11 mouse cellular contexts compared by ENCODE assay signal in the genomic region with DNA sequence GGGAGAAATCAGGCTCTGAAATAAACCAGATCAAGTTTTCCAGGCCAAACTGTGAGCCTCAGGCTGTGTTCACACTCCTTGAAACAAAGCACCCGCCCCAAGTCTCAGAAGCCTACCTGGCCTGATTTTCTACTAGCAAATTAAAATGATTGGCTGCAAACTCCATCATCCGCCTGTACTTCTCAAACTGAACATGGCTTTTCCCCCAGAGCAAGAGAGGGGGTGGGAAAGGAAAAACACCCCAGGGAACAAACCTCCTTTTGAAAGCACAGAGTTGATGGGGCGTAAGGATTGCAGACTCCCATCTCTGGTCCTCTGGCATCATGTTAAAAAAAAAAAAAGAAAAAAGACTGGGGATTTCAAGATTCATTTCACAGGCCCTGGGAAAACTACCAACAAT. TPM values are rescaled to one million over a fixed set of nuclear protein-coding genes. Genes with fewer than 3 reads are reported as not detected.
A peak's percentile ranks its signal among the peaks of the same experiment; 100 is the strongest.
DNase-seq lines count a peak whose midpoint lies in the region; ATAC-seq and TF ChIP-seq lines count a peak whose summit lies in the region.
"Had no signal": no experiment of that assay in that cellular context is flagged by ENCODE, and none has a peak within 500 bp of the region (broad histone marks: within the 10 kb centered on the region; RNA-seq: fewer than 3 reads in every experiment).

No protein-coding gene starts in this region.

- no peak for ATAC-seq in heart, embryonic 11.5 days (replicated peaks; ENCODE audit: insufficient number of reproducible peaks, low FRiP score, low TSS enrichment)
- no peak for ATAC-seq in hindbrain, embryonic 15.5 days (ENCODE audit: low FRiP score, low read depth)
- ATAC-seq in midbrain, embryonic 15.5 days (replicated peaks) = no peak

- WGBS in heart, embryonic 11.5 days (ENCODE audit: insufficient replicate concordance) = 81% methylated on average over 3 of the region's 3 CpGs
- WGBS in hindbrain, embryonic 15.5 days = 56% methylated on average over 3 of the region's 3 CpGs
- 54% methylated on average over 3 of the region's 3 CpGs for WGBS in midbrain, embryonic 15.5 days

- no peak overlapping the region for H3K27ac ChIP-seq in heart, embryonic 11.5 days (ENCODE audit: low read depth, low read length)
- no peak overlapping the region for H3K27ac ChIP-seq in bone marrow macrophage, adult 2 months (ENCODE audit: insufficient read depth, low read depth, low read length)
- no peak overlapping the region for H3K27ac ChIP-seq in hindbrain, embryonic 15.5 days (replicated peaks)
- H3K27ac ChIP-seq in midbrain, embryonic 15.5 days = no peak overlapping the region

- H3K4me3 ChIP-seq in heart, embryonic 11.5 days (ENCODE audit: low read depth, low read length) = peak overlapping the region; percentile 91
- 0 out of 2 replicates have a peak overlapping the region, but pooled peaks have one; percentile 1 for H3K4me3 ChIP-seq in bone marrow macrophage, adult 2 months (ENCODE audit: insufficient read depth, low read length)
- peak overlapping the region; percentile 71 for H3K4me3 ChIP-seq in hindbrain, embryonic 15.5 days
- H3K4me3 ChIP-seq in midbrain, embryonic 15.5 days = peak overlapping the region; percentile 94

- no peak for TF ChIP-seq CTCF in bone marrow macrophage, adult 2 months (IDR thresholded peaks at IDR 0.05; ENCODE audit: low read depth, low read length)

- H3K27me3 ChIP-seq in heart, embryonic 11.5 days (ENCODE audit: control insufficient read depth, insufficient read depth, low read length) = no peaks in the 10 kb centered on the region
- H3K27me3 ChIP-seq in hindbrain, embryonic 15.5 days = no peaks in the 10 kb centered on the region
- no peaks in the 10 kb centered on the region for H3K27me3 ChIP-seq in midbrain, embryonic 15.5 days (replicated peaks)

- intact Hi-C loops in heart, postnatal 36 days (cut with DNase I) = loop anchor here (2.0 to 10.0 kb wide), 2 partner anchors 24 to 148 kb away; no protein-coding TSS in a partner anchor
- intact Hi-C loops in gastrocnemius, postnatal 36 days (cut with DNase I) = no loop called here

- H3K36me3 ChIP-seq in heart, embryonic 11.5 days (ENCODE audit: control insufficient read depth, insufficient read depth, low read length) = no peaks in the 10 kb centered on the region
- H3K36me3 ChIP-seq in hindbrain, embryonic 15.5 days = peaks cover 7% of the 10 kb centered on the region
- no peaks in the 10 kb centered on the region; the same call in 1 of the 2 replicates for H3K36me3 ChIP-seq in midbrain, embryonic 15.5 days (replicated peaks)

- H3K4me2 ChIP-seq in heart, embryonic 11.5 days = peak overlapping the region; percentile 93
- peak overlapping the region; percentile 66 for H3K4me2 ChIP-seq in hindbrain, embryonic 15.5 days
- H3K4me2 ChIP-seq in midbrain, embryonic 15.5 days = peak overlapping the region; percentile 84

- no peaks in the 10 kb centered on the region for H3K9me3 ChIP-seq in heart, embryonic 11.5 days (replicated peaks; ENCODE audit: control insufficient read depth, low read length)
- H3K9me3 ChIP-seq in hindbrain, embryonic 15.5 days = no peaks in the 10 kb centered on the region
- H3K9me3 ChIP-seq in midbrain, embryonic 15.5 days = no peaks in the 10 kb centered on the region

- DNase-seq in heart, postnatal 36 days = no peak
- DNase-seq in gastrocnemius, postnatal 36 days = no peak
- DNase-seq in adrenal gland, postnatal 25 days = no peak
- DNase-seq in urinary bladder, adult 2 months (ENCODE audit: low spot score) = no peak

- H3K4me1 ChIP-seq in heart, embryonic 11.5 days (ENCODE audit: control insufficient read depth, insufficient read depth, low read length) = peaks cover 16% of the 10 kb centered on the region
- H3K4me1 ChIP-seq in bone marrow macrophage, adult 2 months (ENCODE audit: control insufficient read depth, insufficient read depth, low read length) = peaks cover 8% of the 10 kb centered on the region
- H3K4me1 ChIP-seq in hindbrain, embryonic 15.5 days (replicated peaks) = peaks cover 60% of the 10 kb centered on the region
- H3K4me1 ChIP-seq in midbrain, embryonic 15.5 days = peaks cover 63% of the 10 kb centered on the region

- H3K9ac ChIP-seq in heart, embryonic 11.5 days (ENCODE audit: low read depth, low read length) = peak overlapping the region; percentile 54; the same call in 1 of the 2 replicates
- H3K9ac ChIP-seq in hindbrain, embryonic 15.5 days = peak overlapping the region; percentile 89
- H3K9ac ChIP-seq in midbrain, embryonic 15.5 days = peak overlapping the region; percentile 87

- TF ChIP-seq POLR2A in bone marrow macrophage, adult 2 months (IDR thresholded peaks at IDR 0.05; ENCODE audit: borderline replicate concordance, low read depth, low read length) = no peak

RNA-seq across cellular contexts. Expression of gene Tecr, which starts 15.1 kb away (rescaled TPM):
- polyA plus RNA-seq in heart, embryonic 11.5 days (2014; fragmentation: Nextera tagmentation; extraction: Ambion mirVana) = 531 and 534 TPM in 2 replicates
- total RNA-seq in heart, postnatal 36 days (2021) = 100 to 1,000 TPM; 431 to 554 TPM
- polyA plus RNA-seq in bone marrow macrophage, adult 2 months (2012; ENCODE audit: insufficient read depth, insufficient read length, missing spikeins) = 189 and 215 TPM in 2 replicates
- 1,382 and 1,396 TPM in 2 replicates for polyA plus RNA-seq in hindbrain, embryonic 15.5 days (2015; fragmentation: Nextera tagmentation; extraction: Ambion mirVana)
- polyA plus RNA-seq in midbrain, embryonic 15.5 days (2015; fragmentation: Nextera tagmentation; extraction: Ambion mirVana) = 1,118 and 1,124 TPM in 2 replicates
- 100 to 1,000 TPM; 431 to 564 TPM for total RNA-seq in gastrocnemius, postnatal 36 days (2021)
- total RNA-seq in adrenal gland, postnatal 25 days (2021) = 582 and 661 TPM in 2 replicates
- 298 and 313 TPM in 2 replicates for polyA plus RNA-seq in urinary bladder, adult 2 months (2012; rRNA removed)

RNA-seq across cellular contexts. Expression of gene Dnajb1, which starts 15.3 kb away (rescaled TPM):
- polyA plus RNA-seq in heart, embryonic 11.5 days (2014; fragmentation: Nextera tagmentation; extraction: Ambion mirVana) = 51.2 and 51.5 TPM in 2 replicates
- 10 to 100 TPM; 10.7 to 16.0 TPM for total RNA-seq in heart, postnatal 36 days (2021)
- polyA plus RNA-seq in bone marrow macrophage, adult 2 months (2012; ENCODE audit: insufficient read depth, insufficient read length, missing spikeins) = 19.4 and 19.9 TPM in 2 replicates
- polyA plus RNA-seq in hindbrain, embryonic 15.5 days (2015; fragmentation: Nextera tagmentation; extraction: Ambion mirVana) = 58.1 and 60.9 TPM in 2 replicates
- 65.2 and 65.5 TPM in 2 replicates for polyA plus RNA-seq in midbrain, embryonic 15.5 days (2015; fragmentation: Nextera tagmentation; extraction: Ambion mirVana)
- total RNA-seq in gastrocnemius, postnatal 36 days (2021) = 1 to 10 TPM; 5.2 to 5.8 TPM
- 27.7 and 28.0 TPM in 2 replicates for total RNA-seq in adrenal gland, postnatal 25 days (2021)
- 30.7 and 36.8 TPM in 2 replicates for polyA plus RNA-seq in urinary bladder, adult 2 months (2012; rRNA removed)

RNA-seq across cellular contexts. Expression of gene Ndufb7, which starts 26.2 kb away (rescaled TPM):
- 546 and 556 TPM in 2 replicates for polyA plus RNA-seq in heart, embryonic 11.5 days (2014; fragmentation: Nextera tagmentation; extraction: Ambion mirVana)
- total RNA-seq in heart, postnatal 36 days (2021) = 100 to 1,000 TPM; 712 to 745 TPM
- 130 and 134 TPM in 2 replicates for polyA plus RNA-seq in bone marrow macrophage, adult 2 months (2012; ENCODE audit: insufficient read depth, insufficient read length, missing spikeins)
- polyA plus RNA-seq in hindbrain, embryonic 15.5 days (2015; fragmentation: Nextera tagmentation; extraction: Ambion mirVana) = 333 and 340 TPM in 2 replicates
- 336 and 348 TPM in 2 replicates for polyA plus RNA-seq in midbrain, embryonic 15.5 days (2015; fragmentation: Nextera tagmentation; extraction: Ambion mirVana)
- 100 to 1,000 TPM; 328 to 346 TPM for total RNA-seq in gastrocnemius, postnatal 36 days (2021)
- total RNA-seq in adrenal gland, postnatal 25 days (2021) = 223 and 229 TPM in 2 replicates
- polyA plus RNA-seq in urinary bladder, adult 2 months (2012; rRNA removed) = 241 and 263 TPM in 2 replicates

RNA-seq across cellular contexts. Expression of gene Olfr370, which starts 57.1 kb away (rescaled TPM):
- polyA plus RNA-seq in heart, embryonic 11.5 days (2014; fragmentation: Nextera tagmentation; extraction: Ambion mirVana) = 0.08 TPM in 1 of 2 replicates, not detected in the other
- not detected for total RNA-seq in heart, postnatal 36 days (2021)
- not detected in 2 replicates for polyA plus RNA-seq in bone marrow macrophage, adult 2 months (2012; ENCODE audit: insufficient read depth, insufficient read length, missing spikeins)
- 0.04 TPM in 1 of 2 replicates, not detected in the other for polyA plus RNA-seq in hindbrain, embryonic 15.5 days (2015; fragmentation: Nextera tagmentation; extraction: Ambion mirVana)
- not detected in 2 replicates for polyA plus RNA-seq in midbrain, embryonic 15.5 days (2015; fragmentation: Nextera tagmentation; extraction: Ambion mirVana)
- not detected for total RNA-seq in gastrocnemius, postnatal 36 days (2021)
- total RNA-seq in adrenal gland, postnatal 25 days (2021) = not detected in 2 replicates
- not detected in 2 replicates for polyA plus RNA-seq in urinary bladder, adult 2 months (2012; rRNA removed)
- total RNA-seq: adrenal gland, postnatal 4 days; gastrocnemius, postnatal 4 days had no signal
- polyA plus RNA-seq: C2C12 had no signal

RNA-seq across cellular contexts. Expression of gene Gipc1, which starts 59.8 kb away (rescaled TPM):
- polyA plus RNA-seq in heart, embryonic 11.5 days (2014; fragmentation: Nextera tagmentation; extraction: Ambion mirVana) = 171 and 180 TPM in 2 replicates
- total RNA-seq in heart, postnatal 36 days (2021) = 10 to 100 TPM; 25.2 to 28.3 TPM
- 25.6 and 32.2 TPM in 2 replicates for polyA plus RNA-seq in bone marrow macrophage, adult 2 months (2012; ENCODE audit: insufficient read depth, insufficient read length, missing spikeins)
- 132 and 133 TPM in 2 replicates for polyA plus RNA-seq in hindbrain, embryonic 15.5 days (2015; fragmentation: Nextera tagmentation; extraction: Ambion mirVana)
- polyA plus RNA-seq in midbrain, embryonic 15.5 days (2015; fragmentation: Nextera tagmentation; extraction: Ambion mirVana) = 128 and 132 TPM in 2 replicates
- 10 to 100 TPM; 16.7 to 17.8 TPM for total RNA-seq in gastrocnemius, postnatal 36 days (2021)
- total RNA-seq in adrenal gland, postnatal 25 days (2021) = 42.3 and 48.8 TPM in 2 replicates
- 86.2 and 102 TPM in 2 replicates for polyA plus RNA-seq in urinary bladder, adult 2 months (2012; rRNA removed)

Comparison
In these comparisons a context has a peak if more than half of its experiments do, and no peak if none do; other contexts are left out.
1. H3K4me3 ChIP-seq: peak in every context shown above with its lines; median percentile 94 in midbrain, embryonic 15.5 days; 91 in heart, embryonic 11.5 days; 71 in hindbrain, embryonic 15.5 days; 1 in bone marrow macrophage, adult 2 months.